Mouse (Mus musculus) midbrain, postnatal 0 days (tissue): ENCODE measurements around the gene Nars2. TPM values are rescaled to one million over a fixed set of nuclear protein-coding genes. Genes with fewer than 3 reads are reported as not detected.
A peak's percentile ranks its signal among the peaks of the same experiment; 100 is the strongest.

ENCODE experiments used
- ATAC-seq: fragments of 200-750 bp; cut with Nextera tagmentation; 2 replicates; pipeline ENCODE4 v1.8.0; 2017; ENCODE audit warnings: moderate number of reproducible peaks, mild to moderate bottlenecking, moderate TSS enrichment, moderate library complexity; ENCODE audit not compliant: low FRiP score
- DNase-seq: peaks from one replicate; pipeline ENCODE4 v3.0.0-alpha.2; 2015; ENCODE audit warnings: low spot score
- H3K27ac ChIP-seq: fragments of 300-500 bp; sonication (generic); 2 replicates; pipeline ENCODE4 v1.5.1; 2014; ENCODE audit warnings: low read depth, mild to moderate bottlenecking, low read length, mixed read lengths
- H3K27me3 ChIP-seq: fragments of 300-500 bp; sonication (generic); 2 replicates; pipeline ENCODE4 v1.6.1; 2014; ENCODE audit warnings: low read length, control low read depth, mixed read lengths; ENCODE audit not compliant: insufficient read depth
- H3K36me3 ChIP-seq: fragments of 300-500 bp; sonication (generic); 2 replicates; pipeline ENCODE4 v1.6.1; 2014; ENCODE audit warnings: low read length, control low read depth, mixed read lengths; ENCODE audit not compliant: insufficient read depth
- H3K4me1 ChIP-seq: fragments of 300-500 bp; sonication (generic); 2 replicates; pipeline ENCODE4 v1.6.1; 2014; ENCODE audit warnings: mild to moderate bottlenecking, control low read depth, antibody characterized with exemption, low read length, mixed read lengths; ENCODE audit not compliant: insufficient read depth
- H3K4me2 ChIP-seq: fragments of 300-500 bp; sonication (generic); 2 replicates; pipeline ENCODE4 v1.6.1; 2014; ENCODE audit warnings: low read depth, mild to moderate bottlenecking, low read length, mixed read lengths; ENCODE audit not compliant: poor library complexity, severe bottlenecking
- H3K4me3 ChIP-seq: fragments of 300-500 bp; sonication (generic); 2 replicates; pipeline ENCODE4 v1.5.1; 2014; ENCODE audit warnings: low read depth, mild to moderate bottlenecking, low read length, moderate library complexity
- H3K9ac ChIP-seq: fragments of 300-500 bp; sonication (generic); replicated peaks from 2 replicates; pipeline ENCODE4 v1.6.1; 2014; ENCODE audit warnings: mild to moderate bottlenecking, low read length, moderate library complexity, mixed read lengths; ENCODE audit not compliant: poor library complexity, severe bottlenecking
- H3K9me3 ChIP-seq: fragments of 300-500 bp; sonication (generic); 2 replicates; pipeline ENCODE4 v1.6.1; 2016; ENCODE audit warnings: low read length, control low read depth
- CTCF ChIP-seq: IDR thresholded peaks from 2 replicates; pipeline ENCODE4 v1.5.1; 2016; ENCODE audit warnings: antibody characterized with exemption, mild to moderate bottlenecking
- WGBS: fragments of 180-500 bp; shearing (Covaris S2); extraction: QIAGEN DNeasy Blood & Tissue Kit; methylation state at CpG from one replicate; pipeline ENCODE4 v1.1.7; 2014; 5-methylcytosine and 5-hydroxymethylcytosine counted together
- polyA plus RNA-seq: library from polyadenylated mRNA; unstranded; fragments of >200 nt; fragmentation: Nextera tagmentation; extraction: Ambion mirVana; gene quantifications from 2 replicates; pipeline ENCODE4 v1.2.1, GENCODE M21; 2015
- total RNA-seq: library from RNA; depleted of rRNA; stranded (reverse); fragments of >200 nt; gene quantifications from 2 replicates; pipeline ENCODE4 v1.2.3, GENCODE M21; 2014; rRNA removed

The Nars2 gene
- total RNA-seq (5.4 and 13.9 TPM in 2 replicates), polyA plus RNA-seq (13.2 and 14.9 TPM in 2 replicates)

- peak; percentile 97 for DNase-seq
- no peaks in the 10 kb centered on the region for H3K9me3 ChIP-seq
- no peaks in the 10 kb centered on the region for H3K27me3 ChIP-seq
- H3K27ac ChIP-seq, result peak within 1 kb of the TSS; percentile 71
- H3K36me3 ChIP-seq, result no peaks in the 10 kb centered on the region
- peak; percentile 76 for TF ChIP-seq CTCF
- H3K4me3 ChIP-seq, result peak within 1 kb of the TSS; percentile 76
- peaks cover 10% of the 10 kb centered on the region; the same call in 1 of the 2 replicates for H3K4me1 ChIP-seq
- peak; percentile 99 for ATAC-seq
- H3K9ac ChIP-seq, result peak within 1 kb of the TSS; percentile 79
- peak within 1 kb of the TSS; percentile 92 for H3K4me2 ChIP-seq
- under 1% methylated on average over 60 of the region's 62 CpGs for WGBS
Measured at GRCm38 (mm10) chr7:96951281-96952051, at the start of gene Nars2. Gene Nars2, plus strand, starts transcription at chr7:96951505.

GRCm38 (mm10) chr7:96902183-96902582, 49.1 kb upstream of the Nars2 start:
- no peak for TF ChIP-seq CTCF
- Histone ChIP-seq H3K9me3 (no peaks in the 10 kb centered on the region), H3K4me3 (no peak overlapping the region), H3K27me3 (no peaks in the 10 kb centered on the region), H3K36me3 (peaks cover 12% of the 10 kb centered on the region; the same call in 1 of the 2 replicates), H3K4me1 (peaks cover 8% of the 10 kb centered on the region; the same call in 1 of the 2 replicates), H3K9ac (no peak overlapping the region), H3K27ac (no peak overlapping the region), H3K4me2 (no peak overlapping the region)
- DNase-seq, result no peak
- 54% methylated on average over 5 of the region's 5 CpGs for WGBS
- no peak for ATAC-seq

- no peak for ATAC-seq
- Histone ChIP-seq H3K27me3 (no peaks in the 10 kb centered on the region), H3K4me2 (no peak overlapping the region), H3K9me3 (no peaks in the 10 kb centered on the region), H3K4me1 (peaks cover 8% of the 10 kb centered on the region; the same call in 1 of the 2 replicates), H3K4me3 (no peak overlapping the region), H3K27ac (no peak overlapping the region), H3K9ac (no peak overlapping the region), H3K36me3 (peaks cover 12% of the 10 kb centered on the region; the same call in 1 of the 2 replicates)
- no peak for TF ChIP-seq CTCF
- WGBS, result 61% methylated on average over 17 of the region's 17 CpGs
- no peak for DNase-seq
Measured at GRCm38 (mm10) chr7:96903088-96903985, 48.0 kb upstream of the Nars2 start.

GRCm38 (mm10) chr7:96904442-96904841, 46.9 kb upstream of the Nars2 start:
- H3K27ac ChIP-seq, result no peak overlapping the region
- no peaks in the 10 kb centered on the region for H3K9me3 ChIP-seq
- peaks cover 12% of the 10 kb centered on the region; the same call in 1 of the 2 replicates for H3K36me3 ChIP-seq
- no peak overlapping the region for H3K4me3 ChIP-seq
- ATAC-seq (no peak), DNase-seq (no peak)
- TF ChIP-seq CTCF, result no peak
- WGBS, result 38% methylated on average over 3 of the region's 3 CpGs
- H3K27me3 ChIP-seq, result no peaks in the 10 kb centered on the region
- H3K4me2 ChIP-seq, result no peak overlapping the region
- no peaks in the 10 kb centered on the region for H3K4me1 ChIP-seq
- no peak overlapping the region for H3K9ac ChIP-seq

GRCm38 (mm10) chr7:96904936-96905335, 46.4 kb upstream of the Nars2 start:
- H3K27me3 ChIP-seq, result no peaks in the 10 kb centered on the region
- no peak overlapping the region for H3K27ac ChIP-seq
- no peak for ATAC-seq
- H3K4me2 ChIP-seq, result no peak overlapping the region
- peaks cover 12% of the 10 kb centered on the region; the same call in 1 of the 2 replicates for H3K36me3 ChIP-seq
- no peaks in the 10 kb centered on the region for H3K4me1 ChIP-seq
- DNase-seq, result no peak
- no peak overlapping the region for H3K9ac ChIP-seq
- no peak for TF ChIP-seq CTCF
- no peak overlapping the region for H3K4me3 ChIP-seq
- H3K9me3 ChIP-seq, result no peaks in the 10 kb centered on the region
- WGBS, result 97% methylated on average over 1 of the region's 1 CpGs
